Mouse (Mus musculus): ENCODE measurements at regions not wholly inside any gene's neighbourhood (a gene's known extent, or its start where the extent isn't known, plus 50 kb on each side); places are given as distances from the start of the nearest gene placed in this dataset.

DNA sequence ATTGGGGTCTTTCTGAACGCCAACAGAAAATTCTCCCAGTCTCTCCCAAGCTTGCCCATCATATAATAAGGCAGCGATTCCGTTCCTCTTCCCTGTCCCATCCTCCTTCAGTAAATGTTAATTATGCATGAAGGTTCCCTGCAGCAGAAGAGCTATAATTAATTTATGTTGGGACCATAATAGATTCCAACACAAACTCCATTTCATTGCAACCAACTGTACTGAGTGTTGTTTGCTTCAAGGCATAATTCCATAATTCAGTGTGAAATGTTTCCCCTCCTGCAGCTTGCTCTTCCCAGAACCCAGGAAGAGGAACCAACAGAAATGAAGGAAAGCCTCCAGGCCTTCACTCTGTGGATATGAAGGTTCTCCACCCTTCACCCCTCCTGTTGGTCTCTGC lies 129.0 kb upstream of the B3gat1 start:
- no peak for TF ChIP-seq POLR2A (IDR thresholded peaks at IDR 0.05; ENCODE audit: insufficient read length, low read depth)
- no peak for TF ChIP-seq USF1 (IDR thresholded peaks at IDR 0.05; ENCODE audit: low read depth)
- no peak for TF ChIP-seq TCF12 (IDR thresholded peaks at IDR 0.05; ENCODE audit: insufficient read depth, poor library complexity, severe bottlenecking)
- no peak for TF ChIP-seq MYOD1 (IDR thresholded peaks at IDR 0.05; ENCODE audit: control insufficient read depth in 1 of 3, insufficient read length in 2 of 3, low read depth in 2 of 3)
- no peak for TF ChIP-seq E2F4 (IDR thresholded peaks at IDR 0.05; ENCODE audit: insufficient read depth)
- no peak for TF ChIP-seq MAX (IDR thresholded peaks at IDR 0.05; ENCODE audit: low read depth)

Data from myocyte (in vitro differentiated cells).